Mouse (Mus musculus): ENCODE results near the gene Crispld2.

GRCm38 (mm10) chr8:120030447-120030846, 38.2 kb downstream of the Crispld2 start:
- TF ChIP-seq CTCF (IDR thresholded peaks at IDR 0.05; ENCODE audit: extremely low read depth, insufficient read length, insufficient replicate concordance, low read depth, low read length) (no peak), POLR2A (IDR thresholded peaks at IDR 0.05; ENCODE audit: low read depth, low read length) (no peak)
